Mouse (Mus musculus) A20 (cell line): ENCODE data around the gene Ipo7.

Source experiments
- DNase-seq: peaks from one replicate; pipeline ENCODE4 v3.0.0-alpha.2; 2011; ENCODE audit warnings: low read depth, low spot score

Gene Ipo7

DNA sequence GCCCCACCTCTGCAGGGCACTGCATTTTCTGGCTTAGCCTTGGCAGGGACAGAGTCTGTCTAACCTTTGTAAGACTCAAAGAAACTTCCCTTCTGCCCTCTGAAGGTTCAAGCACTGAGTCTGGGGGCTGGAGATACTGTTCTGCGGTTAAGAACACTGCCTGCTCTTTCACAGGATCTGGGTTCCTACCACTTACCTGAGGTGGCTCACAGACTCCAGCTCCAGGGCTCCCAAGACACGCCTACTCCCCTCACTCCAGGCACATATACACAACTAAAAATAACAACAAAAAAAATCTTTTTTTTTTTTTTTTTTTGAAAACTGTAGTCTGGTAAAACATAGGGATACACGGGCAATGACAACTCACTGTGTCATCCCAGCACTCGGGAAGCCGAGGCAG is 83.2 kb downstream of the Ipo7 start:
- DNase-seq, result no peak

DNA sequence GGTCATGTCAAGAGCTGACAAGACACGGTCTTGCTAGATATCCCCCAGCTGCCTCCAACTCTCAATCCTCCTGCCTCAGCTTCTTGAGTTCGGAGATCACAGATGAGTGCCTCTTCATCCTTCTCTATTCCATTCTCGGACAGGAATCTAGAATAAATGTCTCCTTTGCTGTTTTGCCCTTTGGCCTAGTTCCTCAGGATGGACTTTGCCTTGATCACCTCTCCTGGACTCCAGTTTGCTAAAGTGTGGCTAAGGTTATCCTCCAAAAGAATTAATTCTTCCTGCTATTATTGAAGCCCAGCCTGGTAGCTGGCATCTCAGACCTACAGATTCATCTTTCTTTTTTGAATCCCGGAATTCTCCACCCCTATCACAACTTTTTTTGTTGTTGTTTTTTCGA is 87.0 kb downstream of the Ipo7 start:
- DNase-seq, result no peak
